Mouse (Mus musculus) ES-E14 (cell line): ENCODE results near the gene Thra. TPM values are rescaled to one million over a fixed set of nuclear protein-coding genes. Genes with fewer than 3 reads are reported as not detected.
A peak's percentile ranks its signal among the peaks of the same experiment; 100 is the strongest.

ENCODE experiments used
- DNase-seq: peaks from one replicate; pipeline ENCODE4 v3.0.0-alpha.2; 2013; ENCODE audit warnings: low read depth, low spot score
- H3K27ac ChIP-seq: 2 replicates; pipeline ENCODE4 v1.5.1; 2012; ENCODE audit warnings: low read depth, mild to moderate bottlenecking, low read length, moderate library complexity, mixed read lengths; ENCODE audit not compliant: poor library complexity, insufficient read depth, severe bottlenecking
- H3K36me3 ChIP-seq: 2 replicates; pipeline ENCODE4 v1.6.1; 2012; ENCODE audit warnings: mild to moderate bottlenecking, low read length, moderate library complexity, mixed read lengths; ENCODE audit not compliant: control insufficient read depth, poor library complexity, insufficient read depth, severe bottlenecking
- H3K4me1 ChIP-seq, 2 experiments: fragments of 150-350 bp in 1 of 2; sonication (generic) in 1 of 2; 2 replicates each; pipeline ENCODE4 v1.6.1; 2012; ENCODE audit warnings: low read length in 2 of 2, mild to moderate bottlenecking in 1 of 2, mixed read lengths in 1 of 2; ENCODE audit not compliant: control insufficient read depth in 2 of 2, insufficient read depth in 2 of 2, poor library complexity in 1 of 2
- H3K4me3 ChIP-seq, 2 experiments: fragments of 150-350 bp in 1 of 2; sonication (generic) in 1 of 2; 2 replicates each; pipeline ENCODE4 v1.5.1; 2012; ENCODE audit warnings: low read length in 2 of 2, low read depth in 1 of 2, mild to moderate bottlenecking in 1 of 2, mixed read lengths in 1 of 2; ENCODE audit not compliant: insufficient read depth in 1 of 2, poor library complexity in 1 of 2, severe bottlenecking in 1 of 2
- H3K9ac ChIP-seq: 2 replicates; pipeline ENCODE4 v1.6.1; 2012; ENCODE audit warnings: low read depth, mild to moderate bottlenecking, low read length, mixed read lengths; ENCODE audit not compliant: poor library complexity, insufficient read depth, severe bottlenecking
- H3K9me3 ChIP-seq: fragments of 150-350 bp; sonication (generic); 2 replicates; pipeline ENCODE4 v1.6.1; 2012; ENCODE audit warnings: low read depth, mild to moderate bottlenecking, low read length; ENCODE audit not compliant: control insufficient read depth, insufficient read depth
- CHD2 ChIP-seq: IDR thresholded peaks from 2 replicates; pipeline ENCODE4 v1.6.1; 2014; ENCODE audit warnings: mild to moderate bottlenecking, low read depth, low read length, inconsistent platforms
- HCFC1 ChIP-seq: IDR thresholded peaks from 2 replicates; pipeline ENCODE4 v1.6.1; 2012; ENCODE audit warnings: low read length, inconsistent platforms, borderline replicate concordance; ENCODE audit not compliant: insufficient read depth
- MAFK ChIP-seq: IDR thresholded peaks from 2 replicates; pipeline ENCODE4 v1.6.1; 2014; ENCODE audit warnings: mild to moderate bottlenecking, low read depth, low read length, inconsistent platforms; ENCODE audit not compliant: insufficient read depth
- ZC3H11A ChIP-seq: IDR thresholded peaks from 2 replicates; pipeline ENCODE4 v1.6.1; 2012; ENCODE audit warnings: low read depth, mild to moderate bottlenecking, inconsistent platforms, low read length, borderline replicate concordance
- ZNF384 ChIP-seq: IDR thresholded peaks from 2 replicates; pipeline ENCODE4 v1.6.1; 2012; ENCODE audit warnings: low read depth, low read length, inconsistent platforms
- in situ Hi-C, 2 experiments: fragments of 600-800 bp; cut with MboI; formaldehyde crosslinking; loops; one replicate each; pipeline ENCODE4 v1.15.1; 2025; ENCODE audit warnings: low sequenced_read_pairs in 2 of 2, inconsistent platforms in 1 of 2; ENCODE audit not compliant: unreplicated experiment in 2 of 2
- total RNA-seq: library from RNA; depleted of rRNA; stranded (reverse); fragments of 300-350 nt; gene quantifications from 2 replicates; pipeline ENCODE4 v1.2.3, GENCODE M21; 2012

The Thra gene
- total RNA-seq, 1 experiment, result 7.7 TPM

DNA sequence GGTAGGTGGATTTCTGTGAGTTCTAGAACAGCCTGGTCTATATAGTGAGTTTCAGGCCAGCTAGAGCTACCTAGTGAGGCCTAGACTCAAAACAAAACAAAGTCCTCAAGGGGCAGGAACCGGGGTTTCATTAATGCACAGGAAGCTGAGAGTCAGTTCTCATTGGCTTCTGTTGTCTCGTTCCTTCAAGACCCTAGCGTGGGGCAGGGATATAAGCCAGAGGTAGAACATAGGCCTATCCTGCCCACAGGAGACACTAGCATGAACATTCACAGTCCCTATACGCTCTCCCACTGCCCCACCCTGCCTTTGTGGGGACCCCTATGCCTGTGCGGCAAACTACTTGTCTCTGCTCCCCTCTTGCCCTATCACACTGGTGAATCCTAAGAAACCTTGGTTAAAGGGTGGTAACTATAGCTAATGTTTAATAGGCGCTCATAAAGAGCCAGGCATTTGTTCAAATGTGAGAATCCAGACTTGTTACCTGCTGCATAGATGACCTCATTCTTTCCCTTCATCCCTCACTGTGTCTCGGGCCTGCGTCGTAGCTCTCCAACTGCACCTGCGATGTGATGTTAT, 12.2 kb downstream of the Thra start:
- Histone ChIP-seq H3K36me3 (no peaks in the 10 kb centered on the region), H3K9me3 (no peaks in the 10 kb centered on the region), H3K27ac (no peak overlapping the region), H3K4me3 (no peak overlapping the region), H3K4me1 (peaks cover 8 to 40% of the 10 kb centered on the region in 2 experiments), H3K9ac (no peak overlapping the region)
- in situ Hi-C loops, result no loop called here
- TF ChIP-seq CHD2 (no peak), ZC3H11A (no peak), HCFC1 (no peak)
- DNase-seq, result no peak

DNA sequence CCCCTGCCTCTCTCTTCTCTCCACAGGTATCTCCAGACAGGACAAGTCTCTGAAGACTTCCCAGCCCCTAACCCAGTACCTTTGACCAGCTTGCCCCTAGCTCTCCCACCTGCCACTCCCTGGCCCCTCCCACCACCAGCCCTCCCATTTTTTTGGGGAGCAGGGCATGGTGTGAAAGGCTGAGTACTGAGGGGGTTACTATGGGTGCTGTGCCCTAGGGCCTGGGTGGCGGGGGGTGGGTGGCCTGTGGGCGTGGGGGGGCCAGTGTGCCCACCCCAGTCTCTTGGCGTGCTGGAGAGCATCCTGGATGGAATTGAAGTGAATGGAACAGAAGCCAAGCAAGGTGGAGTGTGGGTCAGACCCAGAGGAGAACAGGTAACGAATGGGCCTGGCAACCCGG, 12.8 kb downstream of the Thra start:
- in situ Hi-C loops, result no loop called here
- no peak overlapping the region for H3K9ac ChIP-seq
- H3K4me1 ChIP-seq, result peaks cover 8 to 34% of the 10 kb centered on the region in 2 experiments
- TF ChIP-seq CHD2 (no peak), ZC3H11A (no peak), ZNF384 (no peak), MAFK (no peak), HCFC1 (no peak)
- H3K36me3 ChIP-seq, result no peaks in the 10 kb centered on the region
- H3K27ac ChIP-seq, result no peak overlapping the region
- no peaks in the 10 kb centered on the region for H3K9me3 ChIP-seq
- no peak overlapping the region for H3K4me3 ChIP-seq
- DNase-seq, result no peak

DNA sequence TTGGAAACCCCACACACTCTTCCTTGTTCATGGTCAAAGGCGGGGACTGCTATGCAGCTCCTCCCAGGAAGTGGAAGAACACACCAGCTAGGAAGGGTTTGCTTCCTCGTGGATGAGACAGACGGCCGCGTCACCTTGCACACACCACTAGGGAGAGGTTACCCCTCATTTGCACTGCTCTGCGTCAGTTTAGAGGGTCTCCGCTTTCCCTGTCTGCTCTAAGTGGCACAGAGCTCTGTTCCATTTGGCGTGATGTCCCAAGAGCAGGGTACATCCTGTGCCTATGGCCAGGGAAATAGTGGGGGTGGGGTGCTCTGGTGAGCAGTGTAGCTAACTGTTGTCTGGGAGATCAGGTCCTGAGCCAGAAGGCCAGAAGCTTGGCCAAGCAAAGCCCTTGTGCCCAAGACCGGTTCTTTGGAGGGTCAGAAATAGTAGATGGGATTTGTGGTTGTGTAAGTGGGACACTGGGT, 13.7 kb downstream of the Thra start:
- Histone ChIP-seq H3K27ac (no peak overlapping the region), H3K4me3 (peak overlapping the region in 1 of 2 experiments; percentile 8; a peak in 1 of 4 replicates), H3K9me3 (no peaks in the 10 kb centered on the region), H3K9ac (peak overlapping the region; percentile 38; the same call in 1 of the 2 replicates), H3K36me3 (no peaks in the 10 kb centered on the region), H3K4me1 (peaks cover 8 to 25% of the 10 kb centered on the region in 2 experiments)
- no peak for DNase-seq
- in situ Hi-C loops, result no loop called here
- TF ChIP-seq MAFK (no peak), ZNF384 (no peak), HCFC1 (no peak), CHD2 (no peak), ZC3H11A (no peak)

DNA sequence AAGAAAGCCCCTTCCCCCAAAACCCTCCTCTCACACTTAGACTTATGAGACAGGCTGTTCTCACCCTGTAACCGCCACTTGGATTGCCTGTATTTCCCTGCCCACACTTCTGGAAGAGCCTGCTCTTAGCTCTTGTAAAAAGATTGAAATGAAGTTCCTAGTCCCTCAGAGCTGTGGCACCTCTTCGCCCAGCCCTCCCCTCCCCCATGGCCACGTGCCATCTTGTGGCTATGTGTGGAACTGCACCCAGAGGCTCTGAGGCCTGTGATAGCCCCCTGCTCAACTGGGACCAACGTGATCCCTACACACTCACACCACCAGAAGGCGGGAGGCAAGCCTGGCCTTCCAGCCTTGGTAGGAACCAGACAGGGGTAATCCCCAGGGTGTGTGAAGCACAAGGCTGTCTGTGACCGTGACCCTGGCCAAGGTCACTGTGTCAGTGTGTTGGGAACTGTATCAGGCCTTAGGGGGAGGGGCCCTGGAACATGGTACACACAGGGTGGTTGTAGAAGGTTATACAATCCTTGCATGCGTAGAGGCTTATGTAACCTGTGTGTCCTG, 14.3 kb downstream of the Thra start:
- H3K4me3 ChIP-seq, result no peak overlapping the region
- no peaks in the 10 kb centered on the region for H3K9me3 ChIP-seq
- H3K4me1 ChIP-seq, result peaks cover 8 to 20% of the 10 kb centered on the region in 2 experiments; a peak in 3 of 4 replicates
- H3K27ac ChIP-seq, result no peak overlapping the region
- in situ Hi-C loops, result no loop called here
- H3K9ac ChIP-seq, result peak overlapping the region; percentile 38; the same call in 1 of the 2 replicates
- TF ChIP-seq ZNF384 (no peak), CHD2 (peak; percentile 83), HCFC1 (0 out of 2 replicates have a peak, but pooled peaks have one; percentile 23)
- H3K36me3 ChIP-seq, result no peaks in the 10 kb centered on the region
- peak; percentile 79 for DNase-seq
